Mouse (Mus musculus): ENCODE data around the gene Parp16.

GRCm38 (mm10) chr9:65178336-65179213, 16.6 kb upstream of the Parp16 start:
- no peak for TF ChIP-seq POLR2A (IDR thresholded peaks at IDR 0.05; ENCODE audit: borderline replicate concordance, low read depth, low read length)
- no peak for TF ChIP-seq CTCF (IDR thresholded peaks at IDR 0.05; ENCODE audit: low read depth, low read length)
